Mouse (Mus musculus) C2C12 (cell line): ENCODE measurements around the gene Leo1. TPM values are rescaled to one million over a fixed set of nuclear protein-coding genes. Genes with fewer than 3 reads are reported as not detected.

Source experiments
- H3K27me3 ChIP-seq: one replicate; pipeline ENCODE4 v1.6.1; 2011; ENCODE audit not compliant: control insufficient read depth, insufficient read depth, insufficient read length
- H3K36me3 ChIP-seq: one replicate; pipeline ENCODE4 v1.6.1; 2011; ENCODE audit not compliant: control insufficient read depth, insufficient read depth
- H3K4me3 ChIP-seq: one replicate; pipeline ENCODE4 v1.5.1; 2011; ENCODE audit warnings: mild to moderate bottlenecking, control low read depth; ENCODE audit not compliant: poor library complexity, insufficient read depth, severe bottlenecking
- H3K79me2 ChIP-seq: one replicate; pipeline ENCODE4 v1.6.1; 2011; ENCODE audit not compliant: control insufficient read depth, insufficient read depth
- H3K79me3 ChIP-seq: one replicate; pipeline ENCODE4 v1.6.1; 2011; ENCODE audit warnings: low read depth, control low read depth
- H3ac ChIP-seq: one replicate; pipeline ENCODE3; 2011; ENCODE audit warnings: low read depth; ENCODE audit not compliant: control insufficient read depth, insufficient read length
- CEBPB ChIP-seq: IDR thresholded peaks from one replicate; pipeline ENCODE4 v1.6.1; 2011; ENCODE audit warnings: low read depth, mild to moderate bottlenecking, control low read depth, moderate library complexity
- CTCF ChIP-seq: IDR thresholded peaks from one replicate; pipeline ENCODE4 v1.5.1; 2011; ENCODE audit not compliant: control insufficient read depth, insufficient read depth, insufficient read length
- FOSL1 ChIP-seq: IDR thresholded peaks from one replicate; pipeline ENCODE4 v1.8.0; 2011; ENCODE audit warnings: mild to moderate bottlenecking, low read length; ENCODE audit not compliant: poor library complexity, insufficient read depth, severe bottlenecking
- MAX ChIP-seq: IDR thresholded peaks from one replicate; pipeline ENCODE4 v1.6.1; 2011; ENCODE audit warnings: mild to moderate bottlenecking, control low read depth
- MYOD1 ChIP-seq: IDR thresholded peaks from one replicate; pipeline ENCODE4 v1.6.1; 2011; ENCODE audit warnings: low read depth; ENCODE audit not compliant: control insufficient read depth, insufficient read length
- MYOG ChIP-seq: IDR thresholded peaks from one replicate; pipeline ENCODE4 v1.6.1; 2011; ENCODE audit not compliant: control insufficient read depth, insufficient read length; ENCODE audit errors: extremely low read depth
- USF1 ChIP-seq: IDR thresholded peaks from one replicate; pipeline ENCODE4 v1.6.1; 2011; ENCODE audit warnings: low read depth, mild to moderate bottlenecking, control low read depth, moderate library complexity
- polyA plus RNA-seq: library from polyadenylated mRNA; unstranded; fragments of >200 nt; fragmentation: generic; extraction: Trizol; gene quantifications from one replicate; pipeline ENCODE4 v1.2.1, GENCODE M21; 2012; ENCODE audit warnings: missing spikeins

Leo1 gene
- polyA plus RNA-seq, 1 experiment: 16.4 TPM

DNA sequence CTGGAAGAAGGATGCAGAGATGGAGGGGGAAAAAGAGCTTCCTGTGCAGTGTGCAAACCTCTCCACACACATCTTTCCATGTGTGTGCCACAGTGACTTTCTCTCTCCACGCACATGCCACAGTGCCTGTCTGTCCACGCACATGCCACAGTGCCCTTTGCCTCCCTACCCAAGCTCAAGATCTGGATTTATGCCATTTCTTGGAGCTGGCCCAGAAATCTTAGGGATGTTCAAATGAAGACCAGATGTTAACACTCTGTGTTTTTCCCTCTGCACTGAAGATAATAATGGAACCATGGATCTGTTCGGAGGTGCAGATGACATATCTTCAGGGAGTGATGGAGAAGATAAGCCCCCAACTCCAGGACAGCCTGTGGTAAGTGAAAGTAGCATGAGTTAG lies 6.7 kb downstream of the Leo1 start:
- Histone ChIP-seq H3K79me2 (peaks cover 26% of the 10 kb centered on the region), H3K79me3 (peaks cover 17% of the 10 kb centered on the region), H3K4me3 (no peak overlapping the region), H3K27me3 (no peaks in the 10 kb centered on the region), H3ac (no peak overlapping the region), H3K36me3 (peaks cover 43% of the 10 kb centered on the region)
- no peak for TF ChIP-seq MAX
- no peak for TF ChIP-seq USF1
- no peak for TF ChIP-seq MYOG
- no peak for TF ChIP-seq CTCF
- no peak for TF ChIP-seq FOSL1
- TF ChIP-seq CEBPB: no peak
- no peak for TF ChIP-seq MYOD1

DNA sequence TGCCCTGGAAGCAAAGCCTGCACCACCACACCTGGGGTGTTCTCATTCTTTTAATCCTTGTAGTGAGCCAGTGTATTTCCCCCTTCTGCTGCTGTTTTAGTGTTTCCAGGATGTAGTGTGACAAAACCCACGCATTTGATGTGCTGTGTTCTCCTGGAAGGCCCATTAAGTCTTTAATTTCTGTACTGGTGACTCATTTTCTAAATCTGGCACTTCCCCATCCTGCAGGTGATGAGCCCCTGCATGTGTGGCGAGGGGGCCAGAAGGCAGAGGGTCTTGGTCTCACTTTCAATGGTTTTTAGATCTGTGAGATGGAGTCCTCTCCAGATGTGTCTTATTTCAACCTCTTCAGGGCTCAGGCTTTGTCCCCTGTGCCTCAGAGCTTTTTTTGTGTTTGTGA lies 12.7 kb downstream of the Leo1 start:
- no peaks in the 10 kb centered on the region for H3K79me2 ChIP-seq
- no peak for TF ChIP-seq MAX
- no peak for TF ChIP-seq CTCF
- no peak for TF ChIP-seq USF1
- TF ChIP-seq FOSL1: no peak
- no peak for TF ChIP-seq MYOD1
- TF ChIP-seq CEBPB: no peak
- no peak for TF ChIP-seq MYOG
- no peaks in the 10 kb centered on the region for H3K79me3 ChIP-seq
- H3ac ChIP-seq: no peak overlapping the region
- no peaks in the 10 kb centered on the region for H3K27me3 ChIP-seq
- H3K36me3 ChIP-seq: peaks cover 41% of the 10 kb centered on the region
- H3K4me3 ChIP-seq: no peak overlapping the region

DNA sequence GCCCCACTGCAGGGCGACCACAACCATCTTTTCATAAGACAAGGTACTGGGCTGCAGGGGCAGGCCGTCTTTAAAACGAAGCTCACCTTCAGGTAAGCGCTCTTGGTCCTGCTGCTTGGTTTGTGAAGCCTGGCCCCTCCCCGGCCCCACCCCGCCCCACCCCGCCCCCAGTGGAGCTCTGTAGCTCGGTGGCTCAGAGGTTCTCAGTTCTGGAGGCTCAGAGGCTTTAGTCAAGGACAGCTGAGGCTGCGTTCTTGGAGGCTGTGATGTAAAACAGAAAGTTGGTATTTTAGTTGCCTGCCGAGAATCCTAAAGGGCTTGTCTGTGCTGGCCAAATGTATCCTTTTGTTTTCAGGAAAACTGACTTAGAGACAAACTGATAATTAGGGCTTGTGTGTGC lies 14.4 kb downstream of the Leo1 start:
- H3K79me2 ChIP-seq: no peaks in the 10 kb centered on the region
- H3ac ChIP-seq: no peak overlapping the region
- no peak for TF ChIP-seq MYOG
- no peak for TF ChIP-seq CEBPB
- no peak for TF ChIP-seq USF1
- TF ChIP-seq MYOD1: no peak
- no peak for TF ChIP-seq FOSL1
- TF ChIP-seq MAX: no peak
- TF ChIP-seq CTCF: no peak
- no peak overlapping the region for H3K4me3 ChIP-seq
- H3K79me3 ChIP-seq: no peaks in the 10 kb centered on the region
- H3K27me3 ChIP-seq: no peaks in the 10 kb centered on the region
- peaks cover 35% of the 10 kb centered on the region for H3K36me3 ChIP-seq

- H3K36me3 ChIP-seq: peaks cover 36% of the 10 kb centered on the region
- no peak for TF ChIP-seq MYOD1
- TF ChIP-seq USF1: no peak
- no peak for TF ChIP-seq CEBPB
- no peak for TF ChIP-seq MYOG
- TF ChIP-seq MAX: no peak
- no peak overlapping the region for H3ac ChIP-seq
- no peaks in the 10 kb centered on the region for H3K27me3 ChIP-seq
- no peaks in the 10 kb centered on the region for H3K79me2 ChIP-seq
- no peaks in the 10 kb centered on the region for H3K79me3 ChIP-seq
- no peak overlapping the region for H3K4me3 ChIP-seq
These were observed 21.8 kb downstream of the Leo1 start for GRCm38 (mm10) chr9:75463050-75463660.

DNA sequence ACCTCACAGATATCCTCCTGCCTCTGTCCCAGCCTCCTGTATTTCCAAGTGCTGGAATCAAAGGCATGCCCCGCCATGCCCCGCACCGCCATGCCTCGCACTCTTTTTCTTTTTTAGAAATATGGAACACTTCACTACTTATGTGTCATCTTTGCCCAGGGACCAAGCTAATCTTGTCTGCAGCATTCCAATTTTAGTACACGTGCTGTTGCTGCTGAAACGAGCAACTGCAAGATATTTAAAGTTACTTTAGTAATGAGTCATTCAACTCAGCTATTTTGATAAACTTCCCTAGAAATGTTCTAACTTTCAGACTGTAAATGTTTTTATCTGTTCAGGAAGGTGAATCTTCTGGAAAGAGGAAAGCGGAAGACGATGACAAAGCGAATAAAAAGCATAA lies 24.5 kb downstream of the Leo1 start:
- Histone ChIP-seq H3K4me3 (no peak overlapping the region), H3K36me3 (peaks cover 36% of the 10 kb centered on the region), H3K79me2 (no peaks in the 10 kb centered on the region), H3K27me3 (no peaks in the 10 kb centered on the region), H3K79me3 (no peaks in the 10 kb centered on the region), H3ac (no peak overlapping the region)
- TF ChIP-seq CTCF (no peak), CEBPB (no peak), MAX (no peak), MYOG (no peak), MYOD1 (no peak)

DNA sequence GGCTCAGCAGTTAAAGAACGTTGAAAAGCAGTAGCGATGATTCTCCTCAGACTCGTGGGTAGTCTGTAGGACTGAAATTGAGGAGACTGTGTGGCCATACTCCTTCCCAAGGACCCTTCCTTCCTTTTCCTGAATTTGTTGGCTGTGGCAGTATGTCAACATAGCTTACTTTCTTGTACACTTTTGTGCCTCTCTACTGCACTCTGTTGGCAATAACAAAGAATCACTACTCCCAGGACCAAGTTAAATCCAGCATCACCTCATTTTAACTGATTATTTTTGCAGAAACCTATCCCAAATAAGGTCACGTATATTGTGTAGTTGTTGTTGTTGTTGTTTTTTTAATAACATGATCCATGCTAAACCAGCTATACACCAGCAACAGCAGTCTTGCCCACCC lies 25.3 kb downstream of the Leo1 start:
- Histone ChIP-seq H3K36me3 (peaks cover 32% of the 10 kb centered on the region), H3K4me3 (no peak overlapping the region), H3ac (no peak overlapping the region), H3K27me3 (no peaks in the 10 kb centered on the region), H3K79me2 (no peaks in the 10 kb centered on the region), H3K79me3 (no peaks in the 10 kb centered on the region)
- no peak for TF ChIP-seq CEBPB
- TF ChIP-seq USF1: no peak
